Mouse (Mus musculus): ENCODE measurements around the gene Lyst. TPM values are rescaled to one million over a fixed set of nuclear protein-coding genes. Genes with fewer than 3 reads are reported as not detected.

Gene Lyst
- polyA plus RNA-seq, 1 experiment from 2014 or later, result 4.6 TPM

Other genes with a start within 250 kb of the Lyst start
- 2.8 and 5.2 TPM in 2 replicates for gene Gpr137b, start 196.4 kb upstream of the Lyst start, polyA plus RNA-seq (2015; fragmentation: Nextera tagmentation; extraction: Ambion mirVana)
- gene Nid1, start 152.8 kb upstream of the Lyst start, polyA plus RNA-seq (2015; fragmentation: Nextera tagmentation; extraction: Ambion mirVana), result 32.1 and 37.8 TPM in 2 replicates
- gene Gng4, start 193.7 kb downstream of the Lyst start, polyA plus RNA-seq (2015; fragmentation: Nextera tagmentation; extraction: Ambion mirVana), result 0.11 TPM in 1 of 2 replicates, not detected in the other